Mouse (Mus musculus): ENCODE results near the gene Iscu. TPM values are rescaled to one million over a fixed set of nuclear protein-coding genes. Genes with fewer than 3 reads are reported as not detected.

The Iscu gene
- polyA plus RNA-seq (2011; ENCODE audit: insufficient read depth, insufficient read length, low replicate concordance, missing spikeins) = 108 and 116 TPM in 2 replicates

DNA sequence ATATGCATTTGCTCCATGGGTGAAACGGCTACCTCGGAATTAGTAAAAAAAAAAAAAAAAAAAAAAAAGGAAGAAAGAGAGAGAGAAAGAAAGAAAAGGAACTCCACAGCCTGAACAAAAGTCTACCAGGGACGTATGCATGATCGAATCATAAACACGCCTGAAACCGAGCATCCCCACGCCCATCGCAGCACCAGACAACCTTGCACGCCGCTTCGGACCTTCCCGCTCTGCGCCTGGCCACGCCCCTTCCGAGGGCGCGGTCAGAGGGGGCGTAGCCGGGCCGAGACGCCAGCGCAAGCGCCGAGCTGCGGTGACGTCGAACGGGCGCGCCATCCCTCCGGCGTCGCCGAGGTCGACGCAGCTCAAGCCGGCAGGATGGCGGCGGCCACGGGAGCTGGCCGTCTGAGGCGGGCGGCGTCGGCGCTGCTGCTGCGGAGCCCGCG, at the start of gene Iscu, which contains the start of gene Sart3:
Gene Iscu (plus strand): TSS at position 299 of the 446 bp plus-strand sequence.
Gene Sart3 (minus strand): TSS at position 61 of the 446 bp plus-strand sequence.
- Histone ChIP-seq H3K27ac (ENCODE audit: control insufficient read depth, insufficient read depth, low read depth, low read length, poor library complexity) (peak within 1 kb of the TSS; percentile 97), H3K4me1 (ENCODE audit: control insufficient read depth, insufficient read depth, low read length) (peaks cover 5% of the 10 kb centered on the region), H3K4me3 (replicated peaks; ENCODE audit: control insufficient read depth, low read depth, low read length) (peak within 1 kb of the TSS; percentile 99)
- no peak for TF ChIP-seq CTCF (IDR thresholded peaks at IDR 0.05; ENCODE audit: control insufficient read depth, insufficient read depth, low read length)
- TF ChIP-seq POLR2A (IDR thresholded peaks at IDR 0.05; ENCODE audit: borderline replicate concordance, control insufficient read depth, low read depth, low read length) = peak; percentile 81; the same call in 1 of the 2 replicates
- WGBS = under 1% methylated on average over 49 of the region's 49 CpGs

DNA sequence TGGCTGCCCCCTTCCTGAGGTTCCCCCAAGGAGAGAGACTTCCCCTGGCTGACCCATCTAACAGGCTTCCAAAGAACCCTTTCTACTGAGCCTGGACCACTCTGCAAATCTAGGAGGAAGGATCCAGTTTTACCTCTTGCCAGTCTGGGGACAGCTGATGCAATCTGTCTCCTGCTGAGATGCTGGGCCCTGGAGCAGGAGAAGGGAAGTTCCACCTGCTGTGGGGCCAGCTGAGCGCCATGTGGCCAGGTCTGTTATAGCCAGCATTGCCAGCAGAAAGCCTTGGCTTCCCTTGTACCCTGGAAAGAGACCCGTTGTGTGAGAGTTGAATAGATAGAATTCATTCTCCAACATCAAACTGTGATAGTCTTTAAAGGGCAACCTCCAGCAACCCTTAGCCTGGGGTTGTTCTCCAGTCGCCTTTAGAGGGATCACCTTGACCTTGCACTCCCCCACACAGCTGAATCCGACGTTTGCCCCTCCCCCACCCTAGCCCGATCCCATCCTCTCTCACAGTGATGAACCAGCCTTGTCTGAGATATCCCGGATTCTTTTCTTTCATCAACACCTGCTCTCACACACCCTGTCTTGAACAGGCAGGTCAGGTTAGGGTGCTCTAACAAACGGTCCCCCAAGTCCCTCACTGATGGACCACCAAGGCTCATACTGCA, 48.8 kb upstream of the Iscu start:
- 31% methylated on average over 8 of the region's 8 CpGs for WGBS
- TF ChIP-seq POLR2A (IDR thresholded peaks at IDR 0.05; ENCODE audit: borderline replicate concordance, control insufficient read depth, low read depth, low read length) = no peak
- no peak for TF ChIP-seq CTCF (IDR thresholded peaks at IDR 0.05; ENCODE audit: control insufficient read depth, insufficient read depth, low read length)
- no peak overlapping the region for H3K27ac ChIP-seq (ENCODE audit: control insufficient read depth, insufficient read depth, low read depth, low read length, poor library complexity)

DNA sequence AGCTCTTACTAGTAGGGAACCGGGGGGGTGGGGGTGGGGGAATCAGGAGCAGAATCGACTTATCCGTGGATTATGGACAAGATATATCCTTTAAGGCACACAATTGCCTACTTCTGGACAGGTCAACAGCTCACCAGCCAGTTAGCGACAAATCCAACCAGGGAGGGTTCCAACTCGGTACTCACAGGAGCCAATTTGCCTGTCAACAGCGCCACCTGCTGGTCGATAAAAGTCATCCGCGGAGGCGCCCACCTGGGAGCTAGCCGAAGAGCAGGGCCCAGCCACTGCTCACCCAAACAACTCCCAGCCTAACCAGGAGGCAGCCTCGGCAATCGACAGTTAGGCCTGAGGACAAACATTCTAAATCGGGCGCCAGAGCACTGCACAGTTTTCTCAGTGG, 48.1 kb upstream of the Iscu start, which contains the start of gene 1700069L16Rik:
Gene 1700069L16Rik (minus strand): TSS at position 327 of the 400 bp plus-strand sequence.
- Histone ChIP-seq H3K27ac (ENCODE audit: control insufficient read depth, insufficient read depth, low read depth, low read length, poor library complexity) (no peak within 1 kb of the TSS), H3K4me3 (replicated peaks; ENCODE audit: control insufficient read depth, low read depth, low read length) (no peak within 1 kb of the TSS), H3K4me1 (ENCODE audit: control insufficient read depth, insufficient read depth, low read length) (no peaks in the 10 kb centered on the region)
- TF ChIP-seq CTCF (IDR thresholded peaks at IDR 0.05; ENCODE audit: control insufficient read depth, insufficient read depth, low read length) (peak; percentile 90), POLR2A (IDR thresholded peaks at IDR 0.05; ENCODE audit: borderline replicate concordance, control insufficient read depth, low read depth, low read length) (0 out of 2 replicates have a peak, but pooled peaks have one; percentile 14)
- WGBS = 5% methylated on average over 15 of the region's 15 CpGs

More for the DNA sequence above, 48.8 kb upstream of the Iscu start:
- no peaks in the 10 kb centered on the region for H3K4me1 ChIP-seq (ENCODE audit: control insufficient read depth, insufficient read depth, low read length)
- no peak overlapping the region for H3K4me3 ChIP-seq (replicated peaks; ENCODE audit: control insufficient read depth, low read depth, low read length)

DNA sequence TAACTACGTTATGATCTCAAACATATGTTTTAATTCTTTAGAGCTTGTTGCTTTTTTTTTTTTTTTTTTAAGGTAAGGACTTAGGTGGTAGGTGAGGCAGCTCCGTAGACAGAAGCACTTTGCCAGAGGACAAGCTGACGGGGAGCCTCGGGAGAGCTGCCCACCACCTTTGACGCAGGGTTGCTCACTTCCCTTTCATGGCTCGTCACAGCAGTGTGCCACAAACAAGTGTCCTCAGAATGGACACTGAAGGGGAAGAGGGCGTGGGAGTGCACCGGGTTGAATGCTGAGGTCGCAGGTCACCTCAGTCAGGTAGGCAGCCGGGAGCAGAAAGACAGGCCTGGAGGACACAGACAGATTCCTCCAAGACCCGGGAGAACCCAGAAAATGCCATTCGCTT, 47.1 kb upstream of the Iscu start:
- Histone ChIP-seq H3K4me1 (ENCODE audit: control insufficient read depth, insufficient read depth, low read length) (no peaks in the 10 kb centered on the region), H3K4me3 (replicated peaks; ENCODE audit: control insufficient read depth, low read depth, low read length) (no peak overlapping the region), H3K27ac (ENCODE audit: control insufficient read depth, insufficient read depth, low read depth, low read length, poor library complexity) (no peak overlapping the region)
- WGBS = 50% methylated on average over 12 of the region's 12 CpGs
- TF ChIP-seq POLR2A (IDR thresholded peaks at IDR 0.05; ENCODE audit: borderline replicate concordance, control insufficient read depth, low read depth, low read length) (0 out of 2 replicates have a peak, but pooled peaks have one; percentile 6), CTCF (IDR thresholded peaks at IDR 0.05; ENCODE audit: control insufficient read depth, insufficient read depth, low read length) (no peak)

DNA sequence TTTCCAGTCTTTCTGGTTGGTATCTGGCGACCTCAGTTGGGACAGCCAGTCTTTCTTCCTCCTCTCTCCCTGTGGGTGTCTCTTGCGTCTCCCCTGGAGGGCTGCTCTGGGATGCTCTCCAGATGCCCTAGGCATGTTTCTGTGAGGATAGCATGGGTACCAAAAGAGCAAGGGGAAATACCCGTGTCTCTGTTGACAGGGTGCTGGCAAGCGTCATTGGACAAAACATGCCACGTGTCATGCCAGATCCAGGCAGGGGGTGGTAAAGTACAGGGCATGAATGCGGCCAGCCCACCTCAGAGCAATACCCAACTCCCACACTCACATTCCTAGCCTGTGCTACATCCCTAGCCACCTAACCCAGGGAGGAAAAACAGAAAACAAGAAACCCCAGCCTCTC, 45.9 kb upstream of the Iscu start:
- no peaks in the 10 kb centered on the region for H3K4me1 ChIP-seq (ENCODE audit: control insufficient read depth, insufficient read depth, low read length)
- no peak overlapping the region for H3K27ac ChIP-seq (ENCODE audit: control insufficient read depth, insufficient read depth, low read depth, low read length, poor library complexity)
- TF ChIP-seq POLR2A (IDR thresholded peaks at IDR 0.05; ENCODE audit: borderline replicate concordance, control insufficient read depth, low read depth, low read length) = no peak
- no peak overlapping the region for H3K4me3 ChIP-seq (replicated peaks; ENCODE audit: control insufficient read depth, low read depth, low read length)
- WGBS = 64% methylated on average over 6 of the region's 6 CpGs

DNA sequence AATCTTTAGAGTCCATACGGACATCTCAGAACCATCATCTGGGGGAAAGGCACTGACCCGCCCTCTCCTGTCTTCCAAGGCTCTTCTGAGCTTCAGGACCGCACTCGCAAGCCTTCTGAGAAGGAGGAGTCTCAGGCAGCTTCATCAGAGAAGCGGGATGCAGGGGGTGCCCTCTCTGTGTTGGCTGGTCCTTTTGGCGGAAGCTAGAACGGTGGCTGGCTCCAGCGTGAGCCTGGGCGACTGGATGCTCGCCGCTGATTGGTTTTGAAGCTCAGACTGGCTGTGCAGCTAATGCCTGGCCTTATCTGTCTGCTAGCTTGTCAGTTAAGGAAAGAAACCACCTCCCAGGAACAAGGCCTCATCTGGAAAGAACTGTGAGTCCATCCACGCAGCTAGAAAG, 45.3 kb upstream of the Iscu start:
- H3K4me3 ChIP-seq (replicated peaks; ENCODE audit: control insufficient read depth, low read depth, low read length) = no peak overlapping the region
- no peaks in the 10 kb centered on the region for H3K4me1 ChIP-seq (ENCODE audit: control insufficient read depth, insufficient read depth, low read length)
- no peak overlapping the region for H3K27ac ChIP-seq (ENCODE audit: control insufficient read depth, insufficient read depth, low read depth, low read length, poor library complexity)
- TF ChIP-seq CTCF (IDR thresholded peaks at IDR 0.05; ENCODE audit: control insufficient read depth, insufficient read depth, low read length) (no peak), POLR2A (IDR thresholded peaks at IDR 0.05; ENCODE audit: borderline replicate concordance, control insufficient read depth, low read depth, low read length) (no peak)
- WGBS = 65% methylated on average over 12 of the region's 12 CpGs

DNA sequence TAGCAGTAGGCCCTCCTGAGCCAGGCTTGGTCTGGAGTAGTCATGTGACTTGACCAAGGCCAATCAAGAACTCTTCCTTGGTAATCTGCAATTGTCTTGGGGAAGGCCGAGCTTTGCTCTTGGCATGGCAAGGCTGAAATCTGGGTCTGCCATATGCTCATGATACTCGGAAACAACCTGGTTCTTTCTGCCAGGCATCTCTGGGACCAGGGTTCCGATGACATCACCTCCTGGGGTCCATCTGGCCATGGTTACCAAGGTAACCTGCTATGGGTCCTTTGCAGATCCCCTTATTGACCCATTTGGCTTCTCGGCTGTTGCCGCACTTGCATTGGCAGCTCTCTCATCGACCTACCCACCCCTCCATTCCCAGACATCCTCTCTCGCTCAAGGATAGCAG, 44.5 kb upstream of the Iscu start:
- Histone ChIP-seq H3K27ac (ENCODE audit: control insufficient read depth, insufficient read depth, low read depth, low read length, poor library complexity) (no peak overlapping the region), H3K4me3 (replicated peaks; ENCODE audit: control insufficient read depth, low read depth, low read length) (no peak overlapping the region), H3K4me1 (ENCODE audit: control insufficient read depth, insufficient read depth, low read length) (no peaks in the 10 kb centered on the region)
- no peak for TF ChIP-seq POLR2A (IDR thresholded peaks at IDR 0.05; ENCODE audit: borderline replicate concordance, control insufficient read depth, low read depth, low read length)
- TF ChIP-seq CTCF (IDR thresholded peaks at IDR 0.05; ENCODE audit: control insufficient read depth, insufficient read depth, low read length) = no peak
- 73% methylated on average over 7 of the region's 7 CpGs for WGBS

DNA sequence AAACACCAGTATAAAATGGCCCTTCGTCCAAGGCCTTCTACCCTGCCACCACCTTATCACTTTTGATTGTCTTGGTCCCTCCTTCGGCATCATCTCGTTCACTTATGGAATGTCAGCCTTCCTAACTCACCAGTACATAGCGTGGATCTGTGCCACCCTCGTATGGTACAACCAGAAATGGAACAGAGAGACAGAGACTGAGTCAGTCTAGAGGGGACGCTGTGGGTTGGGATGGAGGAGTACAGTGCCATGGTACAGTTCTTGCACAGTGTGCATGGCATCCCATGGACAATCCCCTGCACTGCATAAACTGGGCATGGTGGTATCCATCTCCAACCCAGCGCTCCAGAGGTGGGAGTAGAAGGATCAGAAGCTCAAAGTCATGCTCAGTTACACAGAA, 43.9 kb upstream of the Iscu start:
- WGBS = 85% methylated on average over 7 of the region's 7 CpGs
- TF ChIP-seq POLR2A (IDR thresholded peaks at IDR 0.05; ENCODE audit: borderline replicate concordance, control insufficient read depth, low read depth, low read length) (no peak), CTCF (IDR thresholded peaks at IDR 0.05; ENCODE audit: control insufficient read depth, insufficient read depth, low read length) (no peak)
- Histone ChIP-seq H3K4me3 (replicated peaks; ENCODE audit: control insufficient read depth, low read depth, low read length) (no peak overlapping the region), H3K4me1 (ENCODE audit: control insufficient read depth, insufficient read depth, low read length) (no peaks in the 10 kb centered on the region), H3K27ac (ENCODE audit: control insufficient read depth, insufficient read depth, low read depth, low read length, poor library complexity) (no peak overlapping the region)

All from bone marrow, adult 2 months (tissue).